Mouse (Mus musculus) liver, embryonic 14.5 days (tissue): ENCODE results near the gene Cfb. TPM values are rescaled to one million over a fixed set of nuclear protein-coding genes. Genes with fewer than 3 reads are reported as not detected.

ENCODE experiments used
- ATAC-seq: fragments of 200-750 bp; cut with Nextera tagmentation; 2 replicates; pipeline ENCODE4 v1.8.0; 2017; ENCODE audit warnings: moderate number of reproducible peaks, mild to moderate bottlenecking, moderate library complexity; ENCODE audit not compliant: insufficient read depth
- DNase-seq, 3 experiments: peaks; one replicate each; pipeline ENCODE4 v3.0.0-alpha.2; 2012 to 2013; ENCODE audit warnings: low read depth in 3 of 3, low spot score in 3 of 3
- H3K27ac ChIP-seq: fragments of 300-500 bp; sonication (generic); 2 replicates; pipeline ENCODE4 v1.5.1; 2014; ENCODE audit warnings: moderate library complexity, mild to moderate bottlenecking, control low read depth, inconsistent platforms
- H3K27me3 ChIP-seq: fragments of 300-500 bp; sonication (generic); 2 replicates; pipeline ENCODE4 v1.6.1; 2014; ENCODE audit warnings: mild to moderate bottlenecking, low read length, moderate library complexity; ENCODE audit not compliant: control insufficient read depth, insufficient read depth
- H3K36me3 ChIP-seq: fragments of 300-500 bp; sonication (generic); replicated peaks from 2 replicates; pipeline ENCODE4 v1.6.1; 2014; ENCODE audit warnings: low read depth; ENCODE audit not compliant: control insufficient read depth, insufficient read depth
- H3K4me1 ChIP-seq, 2 experiments: fragments of 200-500 bp in 1 of 2; fragments of 300-500 bp in 1 of 2; sonication (generic) in 1 of 2; replicated peaks; 2 replicates each; pipeline ENCODE4 v1.6.1; 2012 to 2014; ENCODE audit warnings: antibody characterized with exemption in 1 of 2, inconsistent platforms in 1 of 2, low read length in 1 of 2; ENCODE audit not compliant: control insufficient read depth in 2 of 2, insufficient read depth in 2 of 2
- H3K4me2 ChIP-seq: fragments of 300-500 bp; sonication (generic); 2 replicates; pipeline ENCODE4 v1.6.1; 2014; ENCODE audit warnings: low read depth, mild to moderate bottlenecking, control low read depth, moderate library complexity
- H3K4me3 ChIP-seq, 2 experiments: fragments of 200-500 bp in 1 of 2; fragments of 300-500 bp in 1 of 2; sonication (generic) in 1 of 2; 2 replicates each; pipeline ENCODE4 v1.5.1; 2012 to 2014; ENCODE audit warnings: low read depth in 2 of 2, low read length in 2 of 2, mild to moderate bottlenecking in 2 of 2, control low read depth in 1 of 2, inconsistent platforms in 1 of 2, moderate library complexity in 1 of 2; ENCODE audit not compliant: insufficient read depth in 1 of 2
- H3K9ac ChIP-seq: fragments of 300-500 bp; sonication (generic); replicated peaks from 2 replicates; pipeline ENCODE4 v1.6.1; 2014; ENCODE audit warnings: mild to moderate bottlenecking, control low read depth, moderate library complexity
- H3K9me3 ChIP-seq: fragments of 300-500 bp; sonication (generic); 2 replicates; pipeline ENCODE4 v1.6.1; 2016; ENCODE audit warnings: low read length, mixed read lengths; ENCODE audit not compliant: control insufficient read depth
- CTCF ChIP-seq: IDR thresholded peaks from 2 replicates; pipeline ENCODE4 v1.5.1; 2016; ENCODE audit warnings: antibody characterized with exemption, low read depth, control low read depth
- EP300 ChIP-seq: IDR thresholded peaks from 2 replicates; pipeline ENCODE4 v1.6.1; 2016; ENCODE audit warnings: antibody characterized with exemption, low read depth
- WGBS: fragments of 180-500 bp; shearing (Covaris S2); extraction: QIAGEN DNeasy Blood & Tissue Kit; methylation state at CpG from one replicate; pipeline ENCODE4 v1.1.7; 2014; ENCODE audit not compliant: insufficient replicate concordance; 5-methylcytosine and 5-hydroxymethylcytosine counted together
- polyA plus RNA-seq, 2 experiments: library from polyadenylated mRNA; depleted of rRNA in 1 of 2; stranded (reverse) in 1 of 2; unstranded in 1 of 2; fragments of >200 nt; fragmentation: Nextera tagmentation in 1 of 2; extraction: Ambion mirVana in 1 of 2; gene quantifications; 2 replicates each; pipeline versions ENCODE4 v1.2.1 to v1.2.3; 2012 to 2014

Gene Cfb
- polyA plus RNA-seq, 2 experiments, result 138 to 159 TPM

- Histone ChIP-seq H3K4me2 (no peak overlapping the region), H3K36me3 (peaks cover 19% of the 10 kb centered on the region), H3K9me3 (no peaks in the 10 kb centered on the region), H3K27me3 (no peaks in the 10 kb centered on the region), H3K9ac (no peak overlapping the region), H3K27ac (no peak overlapping the region), H3K4me3 (no peak overlapping the region), H3K4me1 (peaks cover 6 to 7% of the 10 kb centered on the region in 2 experiments; a peak in 3 of 4 replicates)
- TF ChIP-seq CTCF (no peak), EP300 (no peak)
- 82% methylated on average over 6 of the region's 6 CpGs for WGBS
- ATAC-seq (no peak), DNase-seq (no peak)
These were observed 15.1 kb downstream of the Cfb start for GRCm38 (mm10) chr17:34847192-34847591.

GRCm38 (mm10) chr17:34844884-34845283 is 17.4 kb downstream of the Cfb start:
- Histone ChIP-seq H3K9me3 (no peaks in the 10 kb centered on the region), H3K4me1 (peaks cover 9 to 11% of the 10 kb centered on the region in 2 experiments), H3K4me3 (no peak overlapping the region), H3K27me3 (no peaks in the 10 kb centered on the region), H3K36me3 (peaks cover 26% of the 10 kb centered on the region), H3K4me2 (no peak overlapping the region), H3K27ac (no peak overlapping the region), H3K9ac (no peak overlapping the region)
- no peak for DNase-seq
- TF ChIP-seq EP300 (no peak), CTCF (no peak)
- 84% methylated on average over 13 of the region's 13 CpGs for WGBS
- ATAC-seq, result no peak

- WGBS, result 73% methylated on average over 6 of the region's 6 CpGs
- peak overlapping the region; percentile 22; the same call in 1 of the 2 replicates for H3K4me2 ChIP-seq
- DNase-seq (no peak), ATAC-seq (no peak)
- no peaks in the 10 kb centered on the region for H3K9me3 ChIP-seq
- no peak for TF ChIP-seq EP300
- 0 out of 2 replicates have a peak, but pooled peaks have one; percentile 2 for TF ChIP-seq CTCF
- peaks cover 10 to 12% of the 10 kb centered on the region in 2 experiments for H3K4me1 ChIP-seq
- no peaks in the 10 kb centered on the region for H3K27me3 ChIP-seq
- peak overlapping the region; percentile 22 for H3K27ac ChIP-seq
- H3K36me3 ChIP-seq, result peaks cover 30% of the 10 kb centered on the region
- H3K9ac ChIP-seq, result peak overlapping the region; percentile 48
- H3K4me3 ChIP-seq, result no peak overlapping the region
These were observed 21.5 kb downstream of the Cfb start for GRCm38 (mm10) chr17:34840736-34841307.

GRCm38 (mm10) chr17:34838785-34839184 is 23.5 kb downstream of the Cfb start:
- no peak overlapping the region for H3K27ac ChIP-seq
- ATAC-seq (no peak), DNase-seq (no peak)
- no peak overlapping the region for H3K4me3 ChIP-seq
- no peaks in the 10 kb centered on the region for H3K9me3 ChIP-seq
- TF ChIP-seq CTCF, result no peak
- no peak for TF ChIP-seq EP300
- H3K36me3 ChIP-seq, result peaks cover 19% of the 10 kb centered on the region
- no peak overlapping the region for H3K4me2 ChIP-seq
- H3K27me3 ChIP-seq, result no peaks in the 10 kb centered on the region
- no peak overlapping the region for H3K9ac ChIP-seq
- peaks cover 11 to 16% of the 10 kb centered on the region in 2 experiments for H3K4me1 ChIP-seq
- WGBS, result 85% methylated on average over 7 of the region's 7 CpGs

GRCm38 (mm10) chr17:34837464-34838324 is 24.6 kb downstream of the Cfb start:
- WGBS, result 33% methylated on average over 43 of the region's 43 CpGs
- Histone ChIP-seq H3K4me2 (peak overlapping the region; percentile 99), H3K27me3 (no peaks in the 10 kb centered on the region)

More at GRCm38 (mm10) chr17:34837464-34838324, 24.6 kb downstream of the Cfb start:
- Histone ChIP-seq H3K4me1 (peaks cover 11 to 16% of the 10 kb centered on the region in 2 experiments), H3K27ac (peak overlapping the region; percentile 81), H3K36me3 (peaks cover 18% of the 10 kb centered on the region), H3K9me3 (no peaks in the 10 kb centered on the region), H3K4me3 (peak overlapping the region; percentile 70 to 75), H3K9ac (peak overlapping the region; percentile 90)
- TF ChIP-seq CTCF (no peak), EP300 (no peak)
- DNase-seq (no peak), ATAC-seq (peak; percentile 2; the same call in 1 of the 2 replicates)
